Mouse (Mus musculus) myocyte (in vitro differentiated cells): ENCODE results near the gene Styx. TPM values are rescaled to one million over a fixed set of nuclear protein-coding genes. Genes with fewer than 3 reads are reported as not detected.

Experiments
- H3K27me3 ChIP-seq: one replicate; pipeline ENCODE4 v1.6.1; 2011; ENCODE audit not compliant: control insufficient read depth, insufficient read depth, insufficient read length
- H3K36me3 ChIP-seq: one replicate; pipeline ENCODE4 v1.6.1; 2011; ENCODE audit not compliant: control insufficient read depth, insufficient read depth
- H3K4me2 ChIP-seq: one replicate; pipeline ENCODE4 v1.6.1; 2011; ENCODE audit warnings: low read depth, control low read depth
- H3K4me3 ChIP-seq: one replicate; pipeline ENCODE4 v1.5.1; 2011; ENCODE audit warnings: mild to moderate bottlenecking, control low read depth, moderate library complexity
- H3K79me2 ChIP-seq: one replicate; pipeline ENCODE4 v1.6.1; 2011; ENCODE audit not compliant: control insufficient read depth, insufficient read depth
- H3ac ChIP-seq: one replicate; pipeline ENCODE4 v1.6.1; 2011; ENCODE audit not compliant: control insufficient read depth, insufficient read length
- CEBPB ChIP-seq: IDR thresholded peaks from 2 replicates; pipeline ENCODE4 v1.6.1; 2011; ENCODE audit warnings: mild to moderate bottlenecking, moderate library complexity; ENCODE audit not compliant: poor library complexity, insufficient read depth, severe bottlenecking
- E2F4 ChIP-seq: IDR thresholded peaks from one replicate; pipeline ENCODE4 v1.6.1; 2011; ENCODE audit warnings: mild to moderate bottlenecking, control low read depth, moderate library complexity; ENCODE audit not compliant: insufficient read depth
- MAX ChIP-seq: IDR thresholded peaks from one replicate; pipeline ENCODE4 v1.6.1; 2011; ENCODE audit warnings: low read depth, mild to moderate bottlenecking, control low read depth
- MYOD1 ChIP-seq, 3 experiments: IDR thresholded peaks; one replicate each; pipeline ENCODE4 v1.6.1; 2011; ENCODE audit warnings: control low read depth in 2 of 3, low read depth in 2 of 3, mild to moderate bottlenecking in 2 of 3, moderate library complexity in 1 of 3; ENCODE audit not compliant: insufficient read length in 2 of 3, control insufficient read depth in 1 of 3
- MYOG ChIP-seq, 3 experiments: IDR thresholded peaks; one replicate each; pipeline ENCODE4 v1.6.1; 2011; ENCODE audit warnings: control low read depth in 2 of 3, low read depth in 2 of 3, mild to moderate bottlenecking in 2 of 3; ENCODE audit not compliant: insufficient read length in 2 of 3, control insufficient read depth in 1 of 3, insufficient read depth in 1 of 3
- POLR2A ChIP-seq: IDR thresholded peaks from one replicate; pipeline ENCODE4 v1.6.1; 2011; ENCODE audit warnings: low read depth, mild to moderate bottlenecking, control low read depth, moderate library complexity; ENCODE audit not compliant: insufficient read length
- POLR2AphosphoS2 ChIP-seq: IDR thresholded peaks from one replicate; pipeline ENCODE4 v1.6.1; 2011; ENCODE audit warnings: low read depth, control low read depth; ENCODE audit not compliant: insufficient read length
- REST ChIP-seq: IDR thresholded peaks from one replicate; pipeline ENCODE4 v1.6.1; 2011; ENCODE audit warnings: mild to moderate bottlenecking, control low read depth, moderate library complexity; ENCODE audit not compliant: insufficient read depth, insufficient read length
- SRF ChIP-seq: IDR thresholded peaks from one replicate; pipeline ENCODE4 v1.6.1; 2011; ENCODE audit warnings: low read depth; ENCODE audit not compliant: control insufficient read depth, insufficient read length
- TCF12 ChIP-seq: IDR thresholded peaks from one replicate; pipeline ENCODE4 v1.6.1; 2011; ENCODE audit warnings: mild to moderate bottlenecking, control low read depth; ENCODE audit not compliant: poor library complexity, insufficient read depth, severe bottlenecking
- TCF3 ChIP-seq: IDR thresholded peaks from one replicate; pipeline ENCODE4 v1.6.1; 2011; ENCODE audit warnings: low read depth, control low read depth; ENCODE audit not compliant: insufficient read length
- USF1 ChIP-seq: IDR thresholded peaks from one replicate; pipeline ENCODE4 v1.6.1; 2011; ENCODE audit warnings: low read depth, mild to moderate bottlenecking, control low read depth, moderate library complexity
- polyA plus RNA-seq: library from polyadenylated mRNA; unstranded; fragments of >200 nt; fragmentation: generic; extraction: Trizol; gene quantifications from one replicate; pipeline ENCODE4 v1.2.1, GENCODE M21; 2012; ENCODE audit warnings: missing spikeins

The Styx gene
- polyA plus RNA-seq, 1 experiment = 6.3 TPM

- Histone ChIP-seq H3K27me3 (no peaks in the 10 kb centered on the region), H3K36me3 (peaks cover 61% of the 10 kb centered on the region), H3K4me3 (no peak overlapping the region), H3K79me2 (peaks cover 17% of the 10 kb centered on the region), H3ac (no peak overlapping the region), H3K4me2 (no peak overlapping the region)
- TF ChIP-seq TCF12 (no peak), MYOD1 (IDR thresholded peaks at IDR 0.05; ENCODE audit: control insufficient read depth in 1 of 3, insufficient read length in 2 of 3, low read depth in 2 of 3) (no peak), SRF (no peak), CEBPB (no peak), POLR2A (no peak), USF1 (no peak), POLR2AphosphoS2 (no peak), MYOG (IDR thresholded peaks at IDR 0.05; ENCODE audit: control insufficient read depth in 1 of 3, insufficient read depth in 1 of 3, insufficient read length in 2 of 3, low read depth in 2 of 3) (no peak), TCF3 (no peak), MAX (no peak), REST (no peak), E2F4 (no peak)
Observed at GRCm38 (mm10) chr14:45380756-45381155, 29.9 kb downstream of the Styx start.

- H3K79me2 ChIP-seq = peaks cover 39% of the 10 kb centered on the region
- H3ac ChIP-seq = no peak overlapping the region
- H3K4me2 ChIP-seq = no peak overlapping the region
- no peaks in the 10 kb centered on the region for H3K27me3 ChIP-seq
- no peak overlapping the region for H3K4me3 ChIP-seq
- H3K36me3 ChIP-seq = peaks cover 66% of the 10 kb centered on the region
- no peak for TF ChIP-seq E2F4
- peak; percentile 38 for TF ChIP-seq USF1
Observed at GRCm38 (mm10) chr14:45382912-45383311, 32.0 kb downstream of the Styx start.

GRCm38 (mm10) chr14:45385596-45385995 lies 34.7 kb downstream of the Styx start:
- TF ChIP-seq TCF12 (no peak), USF1 (no peak), POLR2AphosphoS2 (peak; percentile 73), REST (no peak), CEBPB (peak; percentile 86), TCF3 (no peak), POLR2A (peak; percentile 45)
- Histone ChIP-seq H3K36me3 (peaks cover 43% of the 10 kb centered on the region), H3ac (no peak overlapping the region), H3K4me2 (peak overlapping the region; percentile 71), H3K27me3 (no peaks in the 10 kb centered on the region), H3K4me3 (no peak overlapping the region), H3K79me2 (peaks cover 41% of the 10 kb centered on the region)

- Histone ChIP-seq H3K27me3 (no peaks in the 10 kb centered on the region), H3K36me3 (peaks cover 26% of the 10 kb centered on the region), H3K4me3 (peak overlapping the region; percentile 42), H3K4me2 (peak overlapping the region; percentile 71), H3ac (no peak overlapping the region), H3K79me2 (peaks cover 41% of the 10 kb centered on the region)
- no peak for TF ChIP-seq MYOD1 (IDR thresholded peaks at IDR 0.05; ENCODE audit: control insufficient read depth in 1 of 3, insufficient read length in 2 of 3, low read depth in 2 of 3)
- TF ChIP-seq POLR2AphosphoS2 = no peak
- TF ChIP-seq TCF12 = no peak
- no peak for TF ChIP-seq REST
- no peak for TF ChIP-seq CEBPB
- no peak for TF ChIP-seq SRF
- TF ChIP-seq MYOG (IDR thresholded peaks at IDR 0.05; ENCODE audit: control insufficient read depth in 1 of 3, insufficient read depth in 1 of 3, insufficient read length in 2 of 3, low read depth in 2 of 3) = no peak
- TF ChIP-seq E2F4 = no peak
- TF ChIP-seq USF1 = no peak
- no peak for TF ChIP-seq TCF3
- no peak for TF ChIP-seq POLR2A
- no peak for TF ChIP-seq MAX
Observed at GRCm38 (mm10) chr14:45387480-45387879, 36.6 kb downstream of the Styx start.

- H3K4me3 ChIP-seq = peak overlapping the region; percentile 42
- peak; percentile 74 for TF ChIP-seq POLR2A
- peak; percentile 70 for TF ChIP-seq POLR2AphosphoS2
- no peak for TF ChIP-seq MYOD1 (IDR thresholded peaks at IDR 0.05; ENCODE audit: control insufficient read depth in 1 of 3, insufficient read length in 2 of 3, low read depth in 2 of 3)
- no peak for TF ChIP-seq E2F4
- peak in 2 of 3 experiments; percentile 47 to 49 for TF ChIP-seq MYOG (IDR thresholded peaks at IDR 0.05; ENCODE audit: control insufficient read depth in 1 of 3, insufficient read depth in 1 of 3, insufficient read length in 2 of 3, low read depth in 2 of 3)
- TF ChIP-seq SRF = peak; percentile 91
- 0 out of 2 replicates have a peak, but pooled peaks have one; percentile 30 for TF ChIP-seq CEBPB
- peaks cover 16% of the 10 kb centered on the region for H3K36me3 ChIP-seq
- no peaks in the 10 kb centered on the region for H3K27me3 ChIP-seq
- H3K79me2 ChIP-seq = peaks cover 37% of the 10 kb centered on the region
- peak overlapping the region; percentile 79 for H3K4me2 ChIP-seq
- H3ac ChIP-seq = peak overlapping the region; percentile 52
Observed at GRCm38 (mm10) chr14:45388345-45389181, 37.7 kb downstream of the Styx start.
